Mouse (Mus musculus): ENCODE measurements around the gene Nol10.
A peak's percentile ranks its signal among the peaks of the same experiment; 100 is the strongest.

Nol10 gene

GRCm38 (mm10) chr12:17348048-17349036 lies at the start of gene Nol10:
Nol10 (plus strand) TSS chr12:17348458.
- DNase-seq, result peak; percentile 77

- no peak for DNase-seq
These were observed 48.4 kb upstream of the Nol10 start for GRCm38 (mm10) chr12:17299902-17300301.

- DNase-seq, result no peak
These were observed 42.8 kb upstream of the Nol10 start for GRCm38 (mm10) chr12:17305445-17305844.

- no peak for DNase-seq
These were observed 40.0 kb upstream of the Nol10 start for GRCm38 (mm10) chr12:17308246-17308645.

- no peak for DNase-seq
These were observed 37.1 kb upstream of the Nol10 start for GRCm38 (mm10) chr12:17310852-17311839.

- DNase-seq, result no peak
These were observed 32.2 kb upstream of the Nol10 start for GRCm38 (mm10) chr12:17316096-17316495.

- no peak for DNase-seq
These were observed 30.3 kb upstream of the Nol10 start for GRCm38 (mm10) chr12:17317970-17318369.

- no peak for DNase-seq
These were observed 29.8 kb upstream of the Nol10 start for GRCm38 (mm10) chr12:17318453-17318852.

- DNase-seq, result peak; percentile 53
These were observed 23.4 kb upstream of the Nol10 start for GRCm38 (mm10) chr12:17324549-17325470.

- no peak for DNase-seq
These were observed 19.0 kb upstream of the Nol10 start, which contains the start of gene Atp6v1c2 for GRCm38 (mm10) chr12:17329259-17329658. Atp6v1c2 (minus strand) TSS chr12:17329359.

- DNase-seq, result no peak
These were observed 14.8 kb upstream of the Nol10 start for GRCm38 (mm10) chr12:17333459-17333858.

- no peak for DNase-seq
These were observed 9.9 kb upstream of the Nol10 start for GRCm38 (mm10) chr12:17338338-17338737.

- DNase-seq, result no peak
These were observed 8.9 kb upstream of the Nol10 start for GRCm38 (mm10) chr12:17339114-17339905.

- DNase-seq, result no peak
These were observed 771 bp upstream of the Nol10 start for GRCm38 (mm10) chr12:17347327-17348047.

GRCm38 (mm10) chr12:17350106-17350505 lies 1.8 kb downstream of the Nol10 start:
- no peak for DNase-seq

GRCm38 (mm10) chr12:17356853-17357252 lies 8.6 kb downstream of the Nol10 start:
- DNase-seq, result no peak

- no peak for DNase-seq
These were observed 9.5 kb downstream of the Nol10 start for GRCm38 (mm10) chr12:17357795-17358194.

- DNase-seq, result peak; percentile 63
These were observed 10.7 kb downstream of the Nol10 start for GRCm38 (mm10) chr12:17358981-17359380.

GRCm38 (mm10) chr12:17360104-17360503 lies 11.8 kb downstream of the Nol10 start:
- no peak for DNase-seq

GRCm38 (mm10) chr12:17360650-17361049 lies 12.4 kb downstream of the Nol10 start:
- peak; percentile 16 for DNase-seq
